Mouse (Mus musculus): Measurements from ENCODE around the gene Riox1.

DNA sequence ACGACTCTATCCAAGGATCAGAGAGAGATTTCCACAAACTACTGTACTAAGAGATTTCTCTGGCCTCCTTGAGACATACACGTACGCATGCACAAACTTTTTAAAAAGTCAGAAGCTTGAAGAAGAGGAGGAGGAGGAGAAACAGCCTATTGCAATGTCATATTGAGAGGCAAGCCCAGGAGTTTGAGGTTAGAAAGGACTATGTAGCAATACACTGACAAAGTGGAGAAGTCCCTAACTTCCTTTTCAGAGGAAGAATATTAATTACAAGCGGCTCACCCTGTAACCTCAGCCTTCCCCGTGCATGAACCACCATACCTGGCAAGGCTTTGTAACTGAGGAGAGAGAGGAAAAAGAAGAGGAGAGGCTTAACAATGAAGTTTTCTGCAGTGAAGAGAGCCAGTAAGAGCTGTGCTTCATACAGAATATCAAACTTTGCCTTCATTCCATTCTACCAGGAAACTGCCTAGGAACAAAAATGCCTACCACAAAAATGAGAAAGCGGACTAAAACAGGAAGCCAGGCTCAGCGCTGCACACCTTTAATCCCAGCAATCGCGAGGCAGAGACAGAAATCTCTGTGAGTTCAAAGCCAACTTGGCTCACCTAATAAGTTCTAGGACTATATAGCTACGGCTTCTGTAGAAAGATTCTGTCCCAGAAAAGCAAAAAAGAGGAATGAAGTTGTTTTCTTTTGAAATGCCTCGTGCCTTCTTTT lies 474 bp upstream of the Riox1 start:
- TF ChIP-seq CTCF (IDR thresholded peaks at IDR 0.05; ENCODE audit: low read depth, low read length) (no peak), POLR2A (IDR thresholded peaks at IDR 0.05; ENCODE audit: borderline replicate concordance, low read depth, low read length) (no peak)

All from bone marrow macrophage, adult 2 months (primary cell).